Mouse (Mus musculus): ENCODE data around the gene Odaph. TPM values are rescaled to one million over a fixed set of nuclear protein-coding genes. Genes with fewer than 3 reads are reported as not detected.

Odaph gene
- not detected in 2 replicates for polyA plus RNA-seq (2012; rRNA removed)

DNA sequence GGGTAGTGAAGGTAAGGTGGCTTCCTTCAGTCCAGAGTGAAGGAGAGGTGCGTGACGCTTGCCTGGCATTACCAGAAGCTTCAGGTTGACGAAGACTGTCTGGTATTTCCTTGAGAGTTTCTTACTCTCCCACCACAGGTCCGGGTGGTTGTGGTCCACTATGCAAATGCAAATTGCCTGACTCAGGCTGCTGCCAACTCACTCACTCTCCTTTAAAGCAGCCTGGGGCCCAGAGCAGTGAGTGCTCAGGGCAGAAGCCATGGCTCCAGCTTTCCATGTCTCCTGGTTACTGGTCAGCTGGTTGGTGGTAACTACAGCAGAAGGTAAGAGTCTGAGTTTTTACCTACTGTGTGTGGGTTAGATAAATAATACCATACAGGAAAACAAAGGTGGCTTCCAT is at the start of gene Odaph:
TSS of gene Odaph (plus strand) at position 240 of the 400 bp plus-strand sequence.

DNA sequence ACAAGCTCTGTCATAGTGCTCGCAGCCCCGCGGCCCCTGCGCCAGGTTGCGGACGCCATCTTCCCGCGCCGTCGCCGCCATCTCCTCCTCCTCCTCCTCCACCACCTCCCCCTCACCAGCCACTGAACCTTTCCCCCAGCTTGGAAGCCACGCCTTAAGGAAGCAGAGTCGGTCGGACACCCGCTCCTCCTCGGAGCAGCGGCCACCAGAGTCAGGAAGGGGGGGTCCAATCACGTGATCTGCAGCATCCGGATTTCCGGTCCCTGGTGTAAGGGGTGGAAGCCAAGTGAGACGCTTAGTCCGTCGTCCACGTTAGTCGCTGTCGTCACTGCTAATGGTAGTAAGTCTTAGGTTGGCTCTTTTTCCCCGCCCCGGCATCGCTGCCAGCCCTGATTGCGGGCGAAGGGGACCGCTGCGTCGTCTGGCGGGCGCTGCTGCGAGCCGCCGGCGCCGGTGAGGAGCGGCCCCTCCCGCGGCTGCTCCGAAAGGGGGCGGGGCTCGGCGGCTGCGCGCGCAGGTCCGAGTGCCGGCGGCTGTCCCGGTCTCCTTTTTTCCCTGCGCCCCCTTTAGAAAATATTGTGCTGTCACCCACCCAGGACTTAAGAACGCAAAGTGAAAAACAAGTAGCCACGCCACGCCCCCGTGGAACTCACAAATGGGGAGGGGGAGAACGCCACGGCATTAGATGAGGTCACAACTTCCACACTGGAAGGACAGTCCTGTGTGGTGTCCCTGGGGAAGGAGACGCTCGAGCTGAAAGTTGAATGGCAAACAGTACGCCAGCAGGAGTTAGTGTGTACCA is 24.4 kb upstream of the Odaph start, which contains the start of gene Rchy1:
TSS of gene Rchy1 (minus strand) at position 430 of the 802 bp plus-strand sequence.

DNA sequence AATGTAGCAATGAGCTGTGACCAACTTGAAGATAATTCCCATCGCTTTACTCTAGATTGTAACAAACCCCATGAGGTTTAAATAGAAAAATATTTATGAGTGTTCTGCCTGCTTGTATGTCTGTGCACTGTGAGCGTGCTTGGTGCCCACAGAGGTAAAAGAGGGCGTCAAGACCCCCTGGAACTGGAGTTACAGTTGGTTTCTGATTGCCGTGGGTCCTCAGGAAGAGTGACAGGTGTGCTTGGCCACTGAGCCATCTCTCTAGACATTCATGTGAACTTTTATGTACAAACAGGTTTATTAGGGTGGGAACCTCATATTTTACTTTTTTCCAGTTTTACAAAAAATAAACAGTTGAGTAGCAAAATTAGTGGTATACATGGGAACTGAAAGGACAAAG is 56.5 kb downstream of the Odaph start, which contains the start of gene Cdkl2:
TSS of gene Cdkl2 (minus strand) at position 101 of the 400 bp plus-strand sequence.

Other genes starting within 250 kb of the Odaph start
- gene Rchy1, start 24.4 kb upstream of the Odaph start, polyA plus RNA-seq (2012; rRNA removed), result 5.5 and 6.1 TPM in 2 replicates
- gene Cdkl2, start 56.4 kb downstream of the Odaph start, polyA plus RNA-seq (2012; rRNA removed), result 0.47 TPM in 2 replicates
- 1.9 and 3.1 TPM in 2 replicates for gene G3bp2, start 96.2 kb downstream of the Odaph start, polyA plus RNA-seq (2012; rRNA removed)
- 9.0 and 12.1 TPM in 2 replicates for gene Uso1, start 150.5 kb downstream of the Odaph start, polyA plus RNA-seq (2012; rRNA removed)
- gene U90926, start 227.9 kb downstream of the Odaph start, polyA plus RNA-seq (2012; rRNA removed), result not detected in 2 replicates

Measured in stomach, adult 2 months (tissue).